Mouse (Mus musculus) 3134 (cell line): ENCODE data around the gene Fam189a1.

Experiments
- DNase-seq: peaks from one replicate; pipeline ENCODE4 v3.0.0-alpha.2; 2011; ENCODE audit warnings: low spot score; ENCODE audit not compliant: insufficient read length; ENCODE audit errors: extremely low read depth

Fam189a1 gene

GRCm38 (mm10) chr7:64839801-64840575, 316.4 kb downstream of the Fam189a1 start:
- DNase-seq = no peak

GRCm38 (mm10) chr7:64839281-64839680, 317.1 kb downstream of the Fam189a1 start:
- no peak for DNase-seq

DNA sequence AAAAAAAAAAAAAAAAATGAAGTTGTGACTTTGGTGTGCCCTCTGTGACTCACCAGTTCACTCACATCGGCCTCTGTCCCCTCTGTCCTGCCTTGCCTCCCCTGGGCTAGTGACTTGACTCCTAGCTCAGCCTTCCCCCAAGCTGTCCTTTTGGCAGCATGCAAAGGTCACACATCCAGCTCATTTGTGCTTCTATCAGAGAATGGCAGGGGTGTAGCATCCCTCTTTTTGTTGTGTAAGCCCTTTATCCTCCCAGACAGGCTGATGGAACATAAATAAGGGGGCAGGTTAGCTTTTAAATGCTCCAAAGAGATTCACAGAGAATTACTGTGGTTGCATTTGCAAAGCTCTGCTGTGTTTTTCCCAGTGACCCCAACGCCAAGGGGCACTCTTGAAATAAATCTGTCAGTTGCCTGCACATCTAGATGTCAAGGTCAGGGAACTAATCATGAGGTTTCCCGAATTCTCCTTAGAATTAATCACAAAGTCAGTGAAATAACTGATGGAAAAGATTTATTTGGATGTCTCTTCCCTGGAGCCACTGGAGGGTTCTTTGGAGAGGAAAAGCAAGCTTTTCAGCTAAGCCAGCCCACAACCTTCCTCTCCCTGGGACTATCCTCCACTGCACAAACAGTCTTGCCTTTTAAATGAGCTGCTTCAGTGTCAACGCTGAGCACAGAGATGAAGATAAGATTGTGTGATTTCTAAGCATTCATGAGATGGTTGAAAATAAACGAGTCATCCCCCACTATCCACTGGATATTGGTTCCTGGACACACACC, 326.0 kb downstream of the Fam189a1 start:
- DNase-seq = no peak

DNA sequence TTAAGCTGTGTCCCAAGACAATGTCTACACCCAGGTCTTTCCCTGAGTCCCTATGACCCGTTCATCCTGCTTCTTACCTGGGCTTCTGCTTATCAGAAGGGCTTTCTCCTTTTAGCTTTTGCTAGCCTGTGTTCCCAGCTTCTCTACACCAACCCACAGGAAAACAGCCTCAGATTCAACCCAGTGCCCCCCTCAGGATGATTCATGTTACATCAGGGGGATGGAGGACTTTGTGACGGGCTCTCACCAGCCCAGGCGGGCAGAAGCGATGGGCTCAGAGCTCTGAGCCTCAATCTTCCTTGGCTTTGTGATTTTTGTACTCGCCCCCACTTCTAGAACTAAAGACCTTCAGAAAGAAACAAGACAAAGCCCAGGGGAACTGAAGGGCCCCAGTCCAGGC, 335.3 kb downstream of the Fam189a1 start:
- no peak for DNase-seq

GRCm38 (mm10) chr7:64819683-64820082, 336.7 kb downstream of the Fam189a1 start:
- no peak for DNase-seq

DNA sequence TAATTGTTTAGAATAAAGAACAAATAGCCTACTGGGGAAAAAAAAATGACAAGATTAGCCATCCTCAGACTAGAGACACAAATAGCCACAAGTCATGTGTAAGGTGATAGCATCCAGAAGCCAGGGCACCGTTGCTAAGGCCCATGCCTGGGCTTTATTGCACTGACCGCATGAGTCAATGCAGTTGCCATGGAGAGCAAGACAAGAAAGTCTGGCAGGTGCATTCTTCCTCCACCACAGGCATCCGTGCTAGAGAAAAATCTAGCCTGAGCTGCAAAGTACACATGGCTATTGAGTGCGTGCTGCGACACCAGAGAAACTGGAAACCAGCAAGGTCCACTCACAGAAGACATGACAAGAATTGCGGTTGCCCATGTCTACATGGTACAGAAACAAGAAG, 347.5 kb downstream of the Fam189a1 start:
- no peak for DNase-seq

DNA sequence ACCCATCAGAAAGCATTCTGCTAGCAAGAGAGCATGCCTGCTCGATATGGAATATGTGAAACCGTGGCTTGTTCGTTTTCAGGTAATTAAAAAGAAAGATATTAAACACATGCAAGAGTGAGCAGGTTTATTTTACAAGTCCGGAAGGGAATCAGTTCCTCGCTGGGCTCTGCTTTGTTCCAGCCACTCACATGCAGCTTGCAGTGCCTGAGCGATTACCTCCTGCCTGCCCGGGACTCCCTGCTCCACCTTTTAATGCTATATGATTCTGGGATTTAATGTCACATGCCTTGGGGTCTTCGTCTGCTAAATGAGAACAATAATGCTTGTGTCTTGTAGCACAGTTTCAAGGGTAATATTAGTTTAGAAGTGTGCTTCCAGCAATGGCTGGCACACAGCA, 351.3 kb downstream of the Fam189a1 start:
- no peak for DNase-seq

GRCm38 (mm10) chr7:64795554-64795953, 360.8 kb downstream of the Fam189a1 start:
- DNase-seq = no peak

- no peak for DNase-seq
These were observed 364.3 kb downstream of the Fam189a1 start for GRCm38 (mm10) chr7:64792031-64792430.

GRCm38 (mm10) chr7:64791145-64791544, 365.2 kb downstream of the Fam189a1 start:
- DNase-seq = no peak

- DNase-seq = no peak
These were observed 371.3 kb downstream of the Fam189a1 start for GRCm38 (mm10) chr7:64785040-64785439.

DNA sequence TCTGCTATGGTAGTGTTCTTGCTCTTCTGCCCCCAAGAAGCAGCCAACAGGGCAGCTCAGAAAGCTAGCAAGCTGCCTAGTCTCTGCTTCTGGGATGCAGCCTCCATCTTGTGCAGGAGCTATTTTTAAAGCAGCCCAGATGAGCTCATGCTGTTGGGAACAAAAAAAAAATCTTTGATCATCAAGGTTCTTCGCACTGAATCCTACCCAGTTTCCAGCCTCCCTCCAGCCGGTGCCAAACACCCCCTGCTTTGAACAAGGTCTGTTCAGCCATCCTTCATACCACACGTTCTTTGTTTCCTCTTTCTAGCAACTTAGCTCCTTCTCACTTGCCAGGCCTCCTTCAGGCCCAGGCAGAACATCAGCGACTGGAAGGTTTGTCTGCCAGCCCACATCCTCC, 376.9 kb downstream of the Fam189a1 start:
- DNase-seq = no peak

- DNase-seq = no peak
These were observed 379.5 kb downstream of the Fam189a1 start for GRCm38 (mm10) chr7:64776708-64777489.

- DNase-seq = no peak
These were observed 382.9 kb downstream of the Fam189a1 start for GRCm38 (mm10) chr7:64773465-64773864.

GRCm38 (mm10) chr7:64770779-64771390, 385.5 kb downstream of the Fam189a1 start:
- peak; percentile 47 for DNase-seq

DNA sequence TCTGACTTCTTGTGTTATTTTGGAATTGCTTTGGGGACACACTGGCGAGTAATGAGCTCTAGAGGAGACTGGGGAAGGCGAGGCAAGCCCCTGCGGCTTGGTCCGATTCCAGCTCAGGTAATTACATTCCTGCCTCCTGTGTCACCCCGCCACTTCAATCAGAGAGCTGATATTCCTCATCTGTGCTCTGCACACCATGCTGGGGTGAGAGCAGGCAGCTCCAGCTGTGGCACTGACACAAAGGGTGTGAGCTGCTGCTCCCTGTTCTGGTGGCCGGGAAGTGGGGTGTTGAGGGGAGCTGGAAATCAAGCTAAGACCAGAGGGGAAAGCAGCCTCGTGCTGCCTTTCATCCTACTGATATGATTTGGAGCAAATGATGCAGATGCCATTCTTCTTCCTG, 386.6 kb downstream of the Fam189a1 start:
- DNase-seq = no peak

DNA sequence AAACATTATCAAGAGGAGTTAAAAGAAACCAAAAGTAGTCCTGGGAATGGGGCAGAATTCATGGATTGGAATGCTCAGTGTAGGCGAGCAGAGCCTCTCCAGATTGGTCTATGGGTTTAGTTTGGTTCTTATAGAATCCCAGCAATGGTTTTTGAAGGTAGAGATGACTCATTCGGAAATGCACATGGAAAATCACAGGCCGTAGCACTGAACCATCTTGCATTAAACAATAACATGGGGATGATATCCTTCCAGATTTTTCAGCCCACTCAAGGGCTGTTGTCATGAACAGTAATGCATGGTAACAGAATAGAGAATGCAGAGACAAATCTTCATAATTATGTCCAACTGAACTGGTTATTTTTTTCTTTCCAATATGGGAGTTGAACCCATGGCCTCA, 390.8 kb downstream of the Fam189a1 start:
- DNase-seq = no peak

DNA sequence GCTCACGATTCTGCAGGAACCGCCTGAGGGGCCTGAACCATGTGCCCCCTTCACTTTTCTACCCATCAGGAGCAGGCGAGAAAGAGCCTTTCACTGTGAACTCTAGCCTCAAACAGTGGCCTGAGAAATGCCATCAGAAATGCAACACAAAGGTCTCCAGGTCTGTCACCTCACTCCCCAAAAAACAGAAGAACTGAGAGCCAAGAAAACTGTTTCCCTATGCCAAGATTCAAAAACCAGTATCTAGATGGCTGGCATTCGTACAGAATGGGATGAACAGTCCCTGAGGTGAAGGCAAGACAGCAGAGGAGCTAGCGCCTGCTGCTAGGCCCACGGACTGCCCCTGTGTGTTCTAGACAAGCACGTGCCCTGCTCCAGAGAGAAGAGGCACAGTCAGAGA, 401.2 kb downstream of the Fam189a1 start:
- DNase-seq = no peak

GRCm38 (mm10) chr7:64754161-64754560, 402.2 kb downstream of the Fam189a1 start:
- no peak for DNase-seq

GRCm38 (mm10) chr7:64753678-64754077, 402.7 kb downstream of the Fam189a1 start:
- no peak for DNase-seq

GRCm38 (mm10) chr7:64752133-64752532, 404.2 kb downstream of the Fam189a1 start:
- no peak for DNase-seq
